Mouse (Mus musculus) liver, adult 2 months (tissue): Measurements from ENCODE around the gene Klrb1b. TPM values are rescaled to one million over a fixed set of nuclear protein-coding genes. Genes with fewer than 3 reads are reported as not detected.
"Not testable (repeated sequence)": the region's sequence is repeated elsewhere in the genome, so short reads cannot be mapped to it uniquely, and the experiment has no call there.

Source experiments
- DNase-seq: peaks from one replicate; pipeline ENCODE4 v3.0.0-alpha.2; 2011; ENCODE audit warnings: low read depth, low spot score; ENCODE audit errors: extremely low read depth
- H3K27ac ChIP-seq: fragments of 200-500 bp; replicated peaks from 2 replicates; pipeline ENCODE4 v1.5.1; 2012; ENCODE audit warnings: low read depth, mild to moderate bottlenecking, control low read depth, inconsistent platforms, low read length; ENCODE audit not compliant: insufficient read depth
- H3K27me3 ChIP-seq: fragments of 200-500 bp; 2 replicates; pipeline ENCODE4 v1.6.1; 2012; ENCODE audit warnings: mild to moderate bottlenecking, moderate library complexity, low read length, inconsistent platforms; ENCODE audit not compliant: control insufficient read depth, insufficient read depth
- H3K36me3 ChIP-seq: fragments of 200-500 bp; 2 replicates; pipeline ENCODE4 v1.6.1; 2012; ENCODE audit warnings: low read length, inconsistent platforms; ENCODE audit not compliant: control insufficient read depth, insufficient read depth
- H3K4me1 ChIP-seq: fragments of 200-500 bp; 2 replicates; pipeline ENCODE4 v1.6.1; 2011; ENCODE audit warnings: low read length; ENCODE audit not compliant: control insufficient read depth, insufficient read depth
- H3K4me3 ChIP-seq: fragments of 200-500 bp; 2 replicates; pipeline ENCODE4 v1.5.1; 2011; ENCODE audit warnings: low read depth, mild to moderate bottlenecking, control low read depth, low read length, moderate library complexity; ENCODE audit not compliant: insufficient read depth
- H3K79me2 ChIP-seq: fragments of 200-500 bp; 2 replicates; pipeline ENCODE4 v1.6.1; 2012; ENCODE audit warnings: inconsistent platforms, mild to moderate bottlenecking, low read length, moderate library complexity; ENCODE audit not compliant: control insufficient read depth, insufficient read depth
- H3K9ac ChIP-seq: fragments of 200-500 bp; 2 replicates; pipeline ENCODE4 v1.6.1; 2012; ENCODE audit warnings: low read depth, mild to moderate bottlenecking, control low read depth, inconsistent platforms, low read length
- CTCF ChIP-seq: fragments of 200-500 bp; IDR thresholded peaks from 2 replicates; pipeline ENCODE4 v1.5.1; 2011; ENCODE audit warnings: low read depth, low read length, control low read depth
- POLR2A ChIP-seq: fragments of 200-500 bp; IDR thresholded peaks from 2 replicates; pipeline ENCODE4 v1.6.1; 2011; ENCODE audit warnings: low read length, control low read depth; ENCODE audit not compliant: insufficient read depth; ENCODE audit errors: extremely low read depth
- WGBS: fragments of 180-500 bp; shearing (Covaris S2); methylation state at CpG from one replicate; pipeline ENCODE4 v1.1.7; 2018; 5-methylcytosine and 5-hydroxymethylcytosine counted together
- polyA plus RNA-seq: library from polyadenylated mRNA; depleted of rRNA; stranded (reverse); fragments of >200 nt; gene quantifications from 2 replicates; pipeline ENCODE4 v1.2.3, GENCODE M21; 2012
- total RNA-seq: library from RNA; depleted of rRNA; stranded (reverse); fragments of >200 nt; gene quantifications from 2 replicates; pipeline ENCODE4 v1.2.3, GENCODE M21; 2014

The Klrb1b gene
- total and polyA plus RNA-seq, 2 experiments: 0.09 TPM; not detected in 1

GRCm38 (mm10) chr6:128808532-128808931 lies 17.6 kb downstream of the Klrb1b start:
- Histone ChIP-seq H3K9ac (no peak overlapping the region), H3K4me1 (no peaks in the 10 kb centered on the region), H3K36me3 (no peaks in the 10 kb centered on the region), H3K27me3 (no peaks in the 10 kb centered on the region), H3K4me3 (no peak overlapping the region), H3K79me2 (no peaks in the 10 kb centered on the region), H3K27ac (no peak overlapping the region)
- peak; percentile 39 for DNase-seq
- TF ChIP-seq CTCF (peak; percentile 45), POLR2A (no peak)
- WGBS: 84% methylated on average over 5 of the region's 5 CpGs

- H3K9ac ChIP-seq: no peak overlapping the region
- H3K27me3 ChIP-seq: no peaks in the 10 kb centered on the region
- H3K79me2 ChIP-seq: no peaks in the 10 kb centered on the region
- H3K4me1 ChIP-seq: no peaks in the 10 kb centered on the region
- no peaks in the 10 kb centered on the region for H3K36me3 ChIP-seq
- H3K27ac ChIP-seq: no peak overlapping the region
- DNase-seq: peak; percentile 24
- no peak overlapping the region for H3K4me3 ChIP-seq
- WGBS: 62% methylated on average over 3 of the region's 3 CpGs
- no peak for TF ChIP-seq CTCF
- TF ChIP-seq POLR2A: no peak
These were observed 19.1 kb downstream of the Klrb1b start for GRCm38 (mm10) chr6:128807021-128807420.

- H3K36me3 ChIP-seq, H3K79me2 ChIP-seq, H3K27me3 ChIP-seq, H3K27ac ChIP-seq, H3K4me3 ChIP-seq, H3K9ac ChIP-seq, H3K4me1 ChIP-seq: not testable (repeated sequence)
- DNase-seq: peak; percentile 58
- WGBS: 61% methylated on average over 7 of the region's 7 CpGs
- peak; percentile 59 for TF ChIP-seq CTCF
These were observed 21.1 kb downstream of the Klrb1b start for GRCm38 (mm10) chr6:128804823-128805640.

- Histone ChIP-seq H3K9ac (no peak overlapping the region), H3K4me1 (peaks cover 1% of the 10 kb centered on the region; the same call in 1 of the 2 replicates), H3K27ac (no peak overlapping the region), H3K79me2 (no peaks in the 10 kb centered on the region), H3K27me3 (no peaks in the 10 kb centered on the region), H3K36me3 (no peaks in the 10 kb centered on the region), H3K4me3 (no peak overlapping the region)
- DNase-seq: peak; percentile 97
- TF ChIP-seq POLR2A (no peak), CTCF (peak; percentile 94)
- 11% methylated on average over 26 of the region's 26 CpGs for whole genome bisulfite sequencing
These were observed 22.9 kb downstream of the Klrb1b start for GRCm38 (mm10) chr6:128802999-128803857.

GRCm38 (mm10) chr6:128802557-128802956 lies 23.6 kb downstream of the Klrb1b start:
- Histone ChIP-seq H3K27me3 (no peaks in the 10 kb centered on the region), H3K4me1 (peaks cover 2% of the 10 kb centered on the region; the same call in 1 of the 2 replicates), H3K36me3 (no peaks in the 10 kb centered on the region), H3K27ac (no peak overlapping the region), H3K4me3 (no peak overlapping the region), H3K9ac (0 out of 2 replicates have a peak overlapping the region, but pooled peaks have one; percentile 6), H3K79me2 (no peaks in the 10 kb centered on the region)
- no peak for DNase-seq
- TF ChIP-seq CTCF (no peak), POLR2A (no peak)
- 26% methylated on average over 10 of the region's 10 CpGs for WGBS

- 87% methylated on average over 5 of the region's 5 CpGs for WGBS
- not testable (repeated sequence) for H3K9ac ChIP-seq, H3K79me2 ChIP-seq, H3K27ac ChIP-seq, H3K36me3 ChIP-seq, H3K4me3 ChIP-seq, DNase-seq, H3K4me1 ChIP-seq, H3K27me3 ChIP-seq
These were observed 25.4 kb downstream of the Klrb1b start for GRCm38 (mm10) chr6:128800696-128801095.
